Mouse (Mus musculus): ENCODE data around the gene Rad54l2. TPM values are rescaled to one million over a fixed set of nuclear protein-coding genes. Genes with fewer than 3 reads are reported as not detected.

The Rad54l2 gene
- total RNA-seq (2021) = 10 to 100 TPM; 20.4 to 25.2 TPM
- long read RNA-seq, experiment 1, partial matches to known transcripts = 1 of 3 reads
- long read RNA-seq, experiment 1, other reads (novel, unspliced or antisense) = 2 of 3 reads
- long read RNA-seq, experiment 2, partial matches to known transcripts = 1 of 2 reads
- long read RNA-seq, experiment 2, other reads (novel, unspliced or antisense) = 1 of 2 reads

DNA sequence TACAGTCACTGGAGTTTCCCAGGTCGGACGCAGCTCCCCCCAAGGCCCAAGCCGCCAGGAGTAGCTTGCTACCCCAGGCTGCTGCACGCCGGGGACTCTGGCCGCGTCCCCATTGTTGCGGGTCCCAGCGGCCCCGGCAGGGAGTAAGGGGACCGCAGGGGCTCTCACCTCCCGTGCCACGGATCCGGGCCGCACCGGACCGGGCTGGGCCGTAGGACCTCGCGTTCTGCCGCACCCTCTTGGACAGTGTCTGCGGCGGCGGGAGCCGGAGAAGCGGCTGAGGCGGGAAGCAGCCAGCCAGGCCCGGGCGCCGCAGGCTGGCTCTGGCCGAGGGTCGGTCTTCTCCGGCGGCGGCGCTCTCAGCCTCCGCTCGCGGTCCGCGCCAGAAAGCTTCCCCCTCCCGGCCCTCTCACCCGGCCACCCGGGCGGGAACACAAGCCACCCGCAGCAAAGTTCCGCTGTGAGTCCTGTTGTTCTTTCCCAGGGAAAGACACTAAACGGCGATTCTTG lies at the start of gene Rad54l2:
Gene Rad54l2 (minus strand): TSS at position 383 of the 510 bp plus-strand sequence.
- DNase-seq = peak; percentile 91 to 92

GRCm38 (mm10) chr9:106822381-106823104 lies 33.5 kb upstream of the Rad54l2 start:
- DNase-seq = peak; percentile 94 to 97

GRCm38 (mm10) chr9:106821618-106822380 lies 32.8 kb upstream of the Rad54l2 start, which contains the start of gene Dcaf1:
Gene Dcaf1, plus strand, starts transcription at chr9:106821874.
- peak; percentile 92 to 96 for DNase-seq

- DNase-seq = no peak
These were observed 32.1 kb upstream of the Rad54l2 start for GRCm38 (mm10) chr9:106821050-106821617.

GRCm38 (mm10) chr9:106819201-106819600 lies 30.2 kb upstream of the Rad54l2 start:
- peak; percentile 4 to 7 for DNase-seq

DNA sequence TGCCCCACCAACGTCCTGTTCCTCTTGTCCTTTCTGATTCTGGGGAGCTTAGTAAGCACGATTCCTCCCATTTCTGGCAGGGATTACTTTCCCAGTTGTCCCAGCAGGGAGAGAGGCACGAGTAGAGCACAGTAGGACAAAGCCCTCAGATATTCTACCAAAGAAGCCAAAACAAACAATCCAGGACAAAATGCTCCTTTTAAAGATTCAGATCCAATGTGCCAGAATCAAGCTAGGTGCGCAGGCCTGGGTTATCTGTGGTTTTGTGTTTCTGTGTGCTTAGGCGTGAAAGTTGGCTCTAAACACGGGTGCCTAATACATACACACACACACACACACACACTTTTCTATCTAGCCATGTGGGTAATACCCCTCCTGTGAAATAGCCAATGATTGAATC lies 29.2 kb upstream of the Rad54l2 start:
- DNase-seq = no peak

- no peak for DNase-seq
These were observed 17.5 kb upstream of the Rad54l2 start for GRCm38 (mm10) chr9:106806503-106806902.

DNA sequence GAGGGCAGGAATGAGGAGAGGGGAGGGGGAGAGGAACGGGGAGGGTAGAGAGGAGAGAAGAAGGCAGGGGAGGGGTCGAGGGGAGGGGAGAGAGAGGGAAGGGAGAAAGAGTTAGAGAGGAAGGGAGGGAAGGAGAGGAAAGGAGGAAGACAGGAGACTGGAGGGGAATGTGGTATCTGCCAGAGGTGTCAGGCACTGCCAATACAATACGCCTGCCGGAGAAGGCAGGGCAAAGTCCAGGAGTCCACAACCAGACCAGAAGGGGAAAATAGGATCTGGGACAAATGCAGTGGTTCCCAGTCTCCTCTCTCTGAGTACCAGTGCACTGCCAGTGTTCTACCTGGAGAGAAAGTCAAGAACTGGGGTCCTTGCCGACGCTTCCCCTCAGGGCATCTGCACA lies 1.8 kb upstream of the Rad54l2 start:
- DNase-seq = peak in 1 of 2 experiments; percentile 13

- DNase-seq = no peak
These were observed 369 bp upstream of the Rad54l2 start for GRCm38 (mm10) chr9:106789363-106789762.

DNA sequence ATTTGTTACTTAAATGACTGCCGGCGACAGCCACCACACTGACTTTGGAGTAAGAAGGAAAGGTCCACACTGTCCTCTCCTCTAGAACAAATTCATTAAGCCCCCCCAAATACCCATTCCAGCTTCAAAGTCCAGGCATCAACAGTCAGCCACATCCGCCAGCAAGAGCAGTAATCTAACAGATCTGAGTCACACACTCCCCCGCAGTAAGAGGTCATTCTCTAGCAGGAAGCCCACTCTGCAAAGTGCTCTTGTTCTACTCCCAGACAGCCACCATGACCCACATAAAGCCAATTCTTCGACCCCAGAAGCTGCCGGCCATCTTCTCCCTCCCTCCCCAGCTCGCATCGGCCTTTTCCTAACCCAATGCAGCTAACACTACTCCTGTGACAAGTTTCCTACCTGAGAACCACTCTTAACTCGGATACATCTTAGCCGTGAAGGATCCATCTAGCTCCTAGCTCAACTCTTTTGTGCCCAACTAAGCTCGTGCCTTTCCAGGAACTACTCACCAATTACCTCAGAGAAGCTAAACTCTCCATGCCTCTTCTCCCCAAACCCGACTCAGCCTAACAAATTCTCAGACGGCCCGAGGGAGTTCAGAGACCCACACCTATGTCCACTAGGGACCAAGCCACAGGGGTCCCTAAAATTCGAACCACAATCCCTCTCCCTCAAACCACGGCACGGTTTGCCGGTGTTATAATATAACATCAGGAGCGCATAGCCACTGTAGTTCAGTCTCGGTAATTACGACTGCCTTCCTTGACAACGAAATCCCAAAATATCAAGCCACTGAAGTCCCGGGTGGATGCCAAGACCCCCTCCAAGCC lies 799 bp downstream of the Rad54l2 start:
- peak; percentile 8 to 10 for DNase-seq

GRCm38 (mm10) chr9:106785206-106785605 lies 3.8 kb downstream of the Rad54l2 start:
- no peak for DNase-seq

GRCm38 (mm10) chr9:106783554-106783953 lies 5.4 kb downstream of the Rad54l2 start:
- DNase-seq = peak; percentile 26 to 31

DNA sequence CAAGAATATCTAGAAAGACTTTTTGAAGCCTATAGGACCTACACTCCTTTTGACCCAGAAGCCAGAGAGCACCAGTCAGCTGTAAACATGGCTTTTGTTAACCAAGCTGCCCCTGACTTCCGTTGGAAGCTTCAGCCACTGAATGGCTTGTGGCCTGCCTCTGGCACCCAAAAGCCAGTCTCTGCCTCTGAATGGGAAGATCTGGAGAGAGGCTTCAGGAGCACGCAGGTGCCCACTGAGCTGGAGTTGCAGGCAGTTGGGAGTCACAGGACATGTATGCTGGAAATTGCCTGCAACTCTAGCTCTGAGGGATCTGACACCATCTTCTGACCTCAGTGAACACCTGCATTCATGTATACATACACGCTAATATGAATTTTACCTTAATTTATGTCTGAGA lies 8.9 kb downstream of the Rad54l2 start:
- DNase-seq = no peak

DNA sequence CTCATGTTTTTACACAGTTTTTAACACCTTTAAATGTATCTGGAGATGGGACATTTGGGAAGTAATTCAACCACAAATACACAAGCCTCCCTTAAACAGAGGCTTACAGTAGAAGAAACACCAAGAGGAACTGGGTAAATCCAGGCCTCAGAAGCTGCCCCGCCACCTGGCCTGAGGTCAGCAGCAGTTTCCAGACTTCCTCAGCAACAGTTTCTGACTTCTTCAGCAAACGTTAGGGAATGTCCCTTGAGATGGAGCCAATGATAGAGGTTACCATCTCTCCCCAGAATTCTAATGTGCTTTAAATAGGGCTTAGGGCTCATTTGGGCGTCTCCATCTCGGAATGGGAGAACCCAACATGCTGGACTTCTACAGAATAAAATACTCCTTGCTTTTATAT lies 10.7 kb downstream of the Rad54l2 start:
- no peak for DNase-seq

- DNase-seq = no peak
These were observed 11.6 kb downstream of the Rad54l2 start for GRCm38 (mm10) chr9:106777423-106777822.

GRCm38 (mm10) chr9:106776116-106776515 lies 12.9 kb downstream of the Rad54l2 start:
- DNase-seq = no peak

DNA sequence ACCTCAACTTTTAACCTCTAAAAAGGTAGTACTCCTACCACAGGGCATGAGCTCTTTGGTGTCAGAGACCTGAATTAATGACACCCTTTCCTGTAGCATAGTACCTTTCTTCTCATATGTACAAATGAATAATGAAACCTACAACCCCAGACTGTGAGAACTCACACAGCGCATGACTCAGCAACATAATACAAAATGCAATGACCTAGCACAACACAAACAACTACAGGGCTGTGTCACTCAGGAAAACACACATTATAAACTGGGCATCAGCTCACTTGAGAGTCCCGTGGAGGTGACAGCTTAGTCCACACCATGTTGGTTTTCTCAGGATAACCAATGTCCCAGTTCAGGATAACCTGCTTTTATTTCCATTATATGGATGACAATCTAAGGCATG lies 17.2 kb downstream of the Rad54l2 start:
- no peak for DNase-seq

- DNase-seq = no peak
These were observed 18.8 kb downstream of the Rad54l2 start for GRCm38 (mm10) chr9:106770216-106770615.

GRCm38 (mm10) chr9:106769781-106770180 lies 19.2 kb downstream of the Rad54l2 start:
- DNase-seq = no peak

- no peak for DNase-seq
These were observed 32.6 kb downstream of the Rad54l2 start for GRCm38 (mm10) chr9:106756421-106756820.

DNA sequence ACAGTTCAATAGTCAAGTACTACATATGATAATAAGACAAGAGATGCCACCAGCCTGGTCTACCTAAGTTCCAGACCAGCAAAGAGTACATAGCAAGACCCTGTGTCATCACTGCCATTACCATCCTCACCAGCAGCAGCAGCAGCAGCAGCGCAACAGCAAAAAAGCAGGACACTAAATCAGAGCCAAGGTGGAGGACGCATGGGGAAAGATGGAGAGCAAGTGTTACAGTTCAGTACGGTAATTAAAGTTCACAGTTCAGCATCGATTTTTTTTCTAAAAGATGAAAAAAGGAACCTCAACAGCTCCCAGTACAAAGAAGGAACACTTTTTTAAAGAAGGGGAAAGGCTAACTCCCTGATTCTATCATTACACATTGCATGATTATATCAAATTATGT lies 33.2 kb downstream of the Rad54l2 start:
- no peak for DNase-seq
